Mouse (Mus musculus) Patski (cell line): ENCODE results near the gene Taok1. TPM values are rescaled to one million over a fixed set of nuclear protein-coding genes. Genes with fewer than 3 reads are reported as not detected.

Experiments used
- ATAC-seq: fragments of 100-300 bp; one replicate; pipeline ENCODE4 v1.8.0; 2021
- CTCF ChIA-PET: fragments of 350-600 bp; sonication (Branson Sonifier 250); formaldehyde crosslinking; loops from one replicate; lab custom pipeline; 2022; ENCODE audit warnings: inconsistent platforms; lab: Charles Lee
- POLR2A ChIA-PET: fragments of 350-600 bp; sonication (Branson Sonifier 250); formaldehyde crosslinking; loops from one replicate; lab custom pipeline; 2022; ENCODE audit warnings: antibody characterized with exemption, inconsistent platforms; lab: Charles Lee
- DNase-seq: peaks from one replicate; pipeline ENCODE4 v3.0.0-alpha.2; 2011; ENCODE audit warnings: low read depth, low spot score
- H3K27me3 ChIP-seq: fragments of 371-371 bp; one replicate; pipeline ENCODE4 v1.5.1; 2021
- CTCF ChIP-seq: fragments of 100-300 bp; IDR thresholded peaks from one replicate; pipeline ENCODE4 v1.5.1; 2021
- in situ Hi-C: fragments of 300-500 bp; cut with MboI; formaldehyde crosslinking; loops from 3 replicates; pipeline ENCODE4 v1.11.1; 2018; ENCODE audit warnings: low pct_unique_long_range_greater_than_20kb, mixed read lengths
- polyA plus RNA-seq: library from polyadenylated mRNA; unstranded; gene quantifications from one replicate; pipeline ENCODE4 v1.2.3, GENCODE M21; 2021

The Taok1 gene
- polyA plus RNA-seq, 1 experiment from 2014 or later: 28.7 TPM

DNA sequence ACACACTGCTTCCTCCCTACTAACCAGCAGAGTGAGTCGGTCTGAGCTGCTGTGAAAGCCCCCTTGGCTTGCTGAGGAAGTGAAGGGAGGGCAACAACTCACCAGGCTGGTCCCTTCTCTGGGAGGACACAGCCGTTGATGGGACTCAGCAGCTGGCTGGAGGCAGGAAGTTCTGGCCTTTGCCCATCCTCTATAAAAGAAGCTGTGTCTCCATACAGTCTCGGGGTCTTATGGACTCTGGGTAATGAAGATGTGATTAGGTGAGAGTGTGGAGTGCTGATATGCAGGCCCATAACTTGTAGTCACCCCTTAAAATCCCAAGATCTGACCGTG lies 113.3 kb downstream of the Taok1 start:
- in situ Hi-C loops: no loop called here
- no peak for TF ChIP-seq CTCF
- CTCF ChIA-PET: interaction anchor here (1.0 to 1.5 kb wide), 3 partner anchors 13 to 26 kb away, joined by 3 to 5 read pairs (median 4); no protein-coding TSS in a partner anchor
- POLR2A ChIA-PET: no interaction called here
- H3K27me3 ChIP-seq: no peaks in the 10 kb centered on the region
- no peak for ATAC-seq
- no peak for DNase-seq

DNA sequence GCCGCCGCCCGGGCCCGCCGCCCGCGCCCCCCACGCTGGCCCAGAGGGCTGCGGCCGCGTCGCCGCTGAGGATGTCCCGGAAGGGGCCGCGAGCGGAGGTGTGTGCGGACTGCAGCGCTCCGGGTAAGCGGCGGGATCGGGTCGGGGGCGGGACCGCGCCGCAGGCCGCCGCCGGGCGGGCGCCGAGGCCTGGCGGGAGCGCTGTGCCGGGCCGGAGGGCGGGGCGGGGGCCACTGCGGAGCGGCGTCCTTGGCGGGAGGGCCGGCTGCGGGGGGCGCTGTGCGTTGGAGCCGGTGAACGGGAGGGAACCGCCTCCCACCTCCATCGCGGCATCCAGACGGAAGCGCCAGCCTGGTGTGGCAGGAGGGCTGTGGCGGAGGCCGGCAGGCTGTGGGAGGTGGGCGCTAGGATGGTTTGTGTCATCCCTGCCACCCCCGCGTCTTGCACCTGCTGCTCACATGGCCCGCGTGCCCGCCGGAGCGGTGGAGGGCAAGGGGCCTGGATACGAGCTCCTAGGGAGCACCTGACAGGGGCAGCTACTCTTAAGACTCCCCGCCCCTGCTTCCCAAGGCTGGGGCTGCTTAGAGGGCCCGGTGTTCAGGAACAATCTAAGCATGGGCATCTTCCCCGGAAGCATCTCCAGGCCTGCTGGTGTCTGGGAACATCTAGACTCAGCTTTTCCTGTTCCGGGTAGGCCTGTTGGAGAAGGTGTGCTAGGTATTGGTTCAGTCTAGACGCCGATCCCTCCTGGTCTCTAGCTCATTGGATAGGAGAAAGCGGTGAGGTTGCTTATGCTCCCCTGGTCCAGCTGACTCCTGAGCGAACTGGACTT lies 113.9 kb downstream of the Taok1 start, which contains the start of gene Git1:
TSS of gene Git1 (plus strand) at position 51 of the 832 bp plus-strand sequence.
- CTCF ChIA-PET: interaction anchor here (1.0 to 1.5 kb wide), 3 partner anchors 14 to 27 kb away, joined by 3 to 5 read pairs (median 4); no protein-coding TSS in a partner anchor
- H3K27me3 ChIP-seq: no peaks in the 10 kb centered on the region
- ATAC-seq (no peak), DNase-seq (no peak)
- in situ Hi-C loops: no loop called here
- TF ChIP-seq CTCF: no peak
- POLR2A ChIA-PET: no interaction called here

DNA sequence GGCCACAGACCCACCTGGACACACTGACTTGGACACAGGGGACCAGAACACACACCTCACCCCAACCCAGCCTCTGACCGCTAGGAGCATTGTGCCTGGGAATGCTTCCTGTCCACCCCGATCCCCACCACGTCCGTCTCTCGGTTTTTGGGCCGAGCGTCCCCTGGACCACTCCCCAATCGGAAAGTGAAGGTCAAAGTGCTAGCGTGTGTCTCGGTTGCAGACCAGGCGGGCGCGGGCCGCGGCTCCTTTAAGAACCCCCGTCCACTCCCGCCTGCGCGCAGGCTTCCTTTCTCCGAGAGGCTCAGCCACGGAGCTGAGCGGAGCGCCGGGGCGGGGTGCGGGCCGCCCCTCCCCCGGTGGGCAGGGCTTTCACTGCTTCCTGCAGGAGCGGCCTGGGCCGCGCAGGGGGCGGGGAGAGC lies 114.7 kb downstream of the Taok1 start:
- peak; percentile 70 for ATAC-seq
- ChIA-PET POLR2A (no interaction called here), CTCF (interaction anchor here (3.4 kb wide), 1 partner anchor 8 kb away, joined by 13 read pairs; no protein-coding TSS in a partner anchor)
- DNase-seq: no peak
- no peaks in the 10 kb centered on the region for H3K27me3 ChIP-seq
- in situ Hi-C loops: no loop called here
- no peak for TF ChIP-seq CTCF

DNA sequence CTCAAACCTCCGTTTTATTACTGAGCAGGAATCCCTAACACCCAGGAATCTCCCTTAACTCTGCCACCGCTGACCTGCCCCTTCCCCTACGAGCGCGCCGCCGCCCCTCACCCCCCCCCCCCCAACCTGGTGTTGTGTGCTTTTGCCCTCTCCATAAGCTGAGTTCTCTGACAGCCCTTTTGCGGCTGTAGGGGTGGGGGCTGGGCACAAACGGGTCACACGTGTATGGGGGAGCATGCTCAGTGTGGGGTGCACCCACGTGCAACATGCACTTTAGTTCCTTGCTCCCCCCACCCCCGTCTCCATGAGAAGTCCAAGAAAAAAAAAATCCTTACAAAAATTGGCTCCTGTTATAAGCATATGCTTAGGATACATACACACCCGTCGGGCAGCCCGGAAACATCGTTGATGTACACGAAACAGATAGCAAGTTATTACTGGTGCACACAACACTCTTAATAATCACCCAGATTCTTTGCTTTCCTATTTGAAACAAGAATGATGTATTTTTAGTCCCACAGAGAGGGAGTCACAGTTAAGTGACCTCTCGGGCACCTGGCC lies 115.2 kb downstream of the Taok1 start:
- no peak for TF ChIP-seq CTCF
- H3K27me3 ChIP-seq: no peaks in the 10 kb centered on the region
- in situ Hi-C loops: no loop called here
- ChIA-PET CTCF (interaction anchor here (1.0 to 3.4 kb wide), 6 partner anchors 9 to 135 kb away, joined by 3 to 13 read pairs (median 4); no protein-coding TSS in a partner anchor), POLR2A (interaction anchor here (0.7 kb wide), 1 partner anchor 8 kb away, joined by 3 read pairs; no protein-coding TSS in a partner anchor)
- DNase-seq: no peak
- no peak for ATAC-seq

DNA sequence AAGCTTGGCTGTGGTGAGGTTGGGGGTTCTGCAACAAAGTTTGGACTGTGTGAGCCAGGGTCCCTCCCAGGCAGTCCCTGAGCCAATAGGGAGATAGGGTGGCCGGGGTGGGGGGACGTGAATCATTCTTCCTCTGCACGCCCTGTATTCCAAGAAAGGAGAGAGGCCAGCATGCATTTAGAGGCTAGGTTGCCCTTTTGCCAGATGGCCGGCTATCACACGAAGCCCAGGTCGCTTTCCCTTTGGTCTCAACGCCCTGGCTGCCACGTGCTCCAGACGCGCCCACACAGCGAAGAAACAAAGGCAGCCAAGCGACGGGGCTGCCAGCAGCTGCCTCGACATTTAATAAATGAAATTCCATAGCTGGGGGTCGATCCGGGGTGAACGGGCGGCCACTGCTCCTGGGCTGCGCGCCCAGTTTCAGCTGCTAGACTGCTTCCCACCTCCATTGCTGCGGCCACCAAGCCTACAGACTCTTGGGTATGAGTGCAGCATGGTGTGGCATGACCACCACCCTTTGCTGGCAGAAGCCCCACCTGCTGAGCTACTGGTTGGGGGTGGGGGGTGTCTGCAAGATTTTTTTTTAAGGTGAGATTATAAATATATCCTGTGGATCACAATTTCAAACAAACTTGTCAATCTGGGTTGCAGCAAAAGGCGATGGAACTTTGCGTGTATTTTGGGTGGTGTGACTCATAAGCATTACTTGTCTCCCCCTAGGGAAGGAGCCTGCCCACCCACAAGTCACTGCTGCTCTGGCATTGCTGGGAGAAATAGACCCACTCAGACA lies 115.9 kb downstream of the Taok1 start:
- ChIA-PET POLR2A (interaction anchor here (0.7 to 2.1 kb wide), 6 partner anchors 9 to 60 kb away, joined by 3 to 7 read pairs (median 4); no protein-coding TSS in a partner anchor), CTCF (interaction anchor here (0.7 to 3.4 kb wide), 11 partner anchors 8 to 135 kb away, joined by 3 to 13 read pairs (median 4); no protein-coding TSS in a partner anchor)
- peak; percentile 33 for ATAC-seq
- H3K27me3 ChIP-seq: no peaks in the 10 kb centered on the region
- in situ Hi-C loops: no loop called here
- TF ChIP-seq CTCF: no peak
- no peak for DNase-seq

DNA sequence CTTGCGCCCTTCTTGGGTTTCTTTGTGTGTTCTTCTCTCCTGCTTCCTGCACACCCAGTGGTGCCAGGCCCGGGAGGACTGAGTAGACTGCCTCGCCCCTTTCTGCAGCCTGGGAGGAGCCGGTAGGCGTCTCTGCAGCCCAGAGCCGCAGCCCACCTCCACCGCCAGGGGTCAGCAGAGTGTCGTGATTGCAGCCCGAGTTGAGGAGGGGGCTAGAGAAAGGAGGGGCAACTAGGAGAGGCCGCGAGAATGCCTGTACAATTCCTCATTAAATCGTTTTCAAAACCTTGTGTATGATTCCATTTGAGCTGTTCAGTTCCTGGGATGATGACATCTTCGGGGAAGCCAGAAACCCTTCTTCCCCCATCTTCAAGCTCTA lies 116.5 kb downstream of the Taok1 start:
- in situ Hi-C loops: no loop called here
- ChIA-PET POLR2A (interaction anchor here (0.9 to 2.1 kb wide), 5 partner anchors 10 to 61 kb away, joined by 3 to 7 read pairs (median 4); no protein-coding TSS in a partner anchor), CTCF (interaction anchor here (0.7 to 3.4 kb wide), 11 partner anchors 9 to 136 kb away, joined by 3 to 13 read pairs (median 4); no protein-coding TSS in a partner anchor)
- ATAC-seq (peak; percentile 24), DNase-seq (no peak)
- TF ChIP-seq CTCF: no peak
- H3K27me3 ChIP-seq: no peaks in the 10 kb centered on the region

DNA sequence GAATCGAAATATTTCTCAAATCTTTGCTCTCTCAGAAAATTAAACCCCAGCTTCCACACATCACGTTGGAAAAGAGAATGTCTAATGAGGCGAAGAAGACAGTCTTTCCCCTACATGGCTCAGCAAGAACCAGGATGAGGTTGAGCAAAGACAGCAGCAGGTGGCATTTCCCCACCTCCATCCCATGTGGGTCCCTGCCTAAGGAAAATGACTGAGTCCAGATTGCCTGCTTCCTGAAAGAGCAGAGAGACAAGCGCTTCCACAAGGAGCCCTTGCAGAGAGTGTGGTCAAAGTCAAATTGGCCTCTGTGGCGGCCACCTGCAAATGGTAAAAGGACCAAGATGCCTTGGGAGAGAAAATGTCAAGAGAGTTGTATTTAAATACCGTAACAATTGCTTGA lies 117.2 kb downstream of the Taok1 start:
- CTCF ChIA-PET: interaction anchor here (0.8 to 3.4 kb wide), 6 partner anchors 11 to 137 kb away, joined by 3 to 13 read pairs (median 7); no protein-coding TSS in a partner anchor
- no peaks in the 10 kb centered on the region for H3K27me3 ChIP-seq
- DNase-seq (no peak), ATAC-seq (no peak)
- no peak for TF ChIP-seq CTCF
- POLR2A ChIA-PET: interaction anchor here (1.0 to 2.1 kb wide), 5 partner anchors 11 to 140 kb away, joined by 3 to 7 read pairs (median 4); no protein-coding TSS in a partner anchor
- in situ Hi-C loops: no loop called here

DNA sequence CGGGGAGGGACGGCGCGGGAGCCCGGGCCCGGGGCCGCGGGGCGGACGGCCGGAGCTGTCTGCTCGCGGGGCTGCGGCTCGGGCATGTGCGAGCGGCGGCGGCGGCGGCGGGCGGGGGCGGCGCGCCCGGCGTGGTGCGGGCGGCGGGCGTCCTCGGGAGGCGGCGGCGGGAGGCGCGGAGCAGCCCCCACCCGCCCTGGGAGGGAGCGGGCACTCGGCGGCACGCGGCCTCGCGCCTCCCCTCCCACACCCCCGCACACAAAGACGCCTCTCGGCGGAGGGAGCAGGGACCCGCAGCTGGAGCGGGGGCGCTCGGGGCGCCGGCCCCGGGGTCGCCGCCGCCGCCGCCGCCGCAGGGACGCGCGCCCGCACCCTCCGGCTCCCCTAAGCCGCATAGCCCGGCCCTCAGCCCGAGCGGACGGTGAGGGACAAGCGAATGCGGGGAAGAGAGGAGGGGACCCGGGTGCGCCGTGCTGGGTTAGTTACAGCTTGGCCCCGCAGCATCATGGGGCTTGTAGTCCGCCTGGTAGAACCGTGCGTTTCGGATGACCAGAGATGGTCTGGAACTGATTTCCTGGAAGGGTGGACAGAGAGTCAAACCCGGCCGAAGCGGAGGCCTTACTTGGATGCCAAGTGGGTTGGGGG lies 117.9 kb downstream of the Taok1 start, which contains the start of gene Ankrd13b:
TSS of gene Ankrd13b (minus strand) at position 88 of the 645 bp plus-strand sequence.
- ATAC-seq: peak; percentile 9
- no peak for DNase-seq
- CTCF ChIA-PET: interaction anchor here (0.8 to 3.4 kb wide), 2 partner anchors 12 to 33 kb away, joined by 3 to 13 read pairs; no protein-coding TSS in a partner anchor
- POLR2A ChIA-PET: interaction anchor here (0.6 to 2.1 kb wide), 3 partner anchors 19 to 349 kb away, joined by 3 to 7 read pairs (median 5); no protein-coding TSS in a partner anchor
- no peak for TF ChIP-seq CTCF
- in situ Hi-C loops: no loop called here
- no peaks in the 10 kb centered on the region for H3K27me3 ChIP-seq
